Mouse (Mus musculus) G1E (cell line): ENCODE results near the gene Atp1a2. TPM values are rescaled to one million over a fixed set of nuclear protein-coding genes. Genes with fewer than 3 reads are reported as not detected.

Experiments
- ATAC-seq: 2 replicates; pipeline ENCODE4 v1.8.0; 2016; ENCODE audit warnings: mild to moderate bottlenecking; ENCODE audit not compliant: insufficient number of reproducible peaks, poor library complexity, low FRiP score, severe bottlenecking; ENCODE audit errors: extremely low read depth
- DNase-seq: peaks from one replicate; pipeline ENCODE4 v3.0.0; 2012; ENCODE audit warnings: low spot score
- H3K27me3 ChIP-seq: 2 replicates; pipeline ENCODE4 v1.6.1; 2012; ENCODE audit warnings: mild to moderate bottlenecking, low read length, inconsistent platforms; ENCODE audit not compliant: insufficient read depth
- H3K36me3 ChIP-seq: replicated peaks from 2 replicates; pipeline ENCODE3; 2012; ENCODE audit warnings: mild to moderate bottlenecking, inconsistent platforms
- H3K4me1 ChIP-seq: 2 replicates; pipeline ENCODE4 v1.6.1; 2012; ENCODE audit warnings: low read depth, low read length, inconsistent platforms, mixed read lengths; ENCODE audit not compliant: insufficient read depth
- H3K4me3 ChIP-seq: 2 replicates; pipeline ENCODE4 v1.5.1; 2012; ENCODE audit warnings: low read depth, mild to moderate bottlenecking, inconsistent platforms, low read length, moderate library complexity, mixed read lengths
- H3K9me3 ChIP-seq: replicated peaks from 2 replicates; pipeline ENCODE4 v1.6.1; 2012; ENCODE audit warnings: inconsistent platforms
- CTCF ChIP-seq: IDR thresholded peaks from 2 replicates; pipeline ENCODE4 v1.5.1; 2012; ENCODE audit warnings: low read depth, low read length, inconsistent platforms, mixed read lengths
- GATA1 ChIP-seq: IDR thresholded peaks from 2 replicates; pipeline ENCODE4 v1.6.1; 2012; ENCODE audit warnings: borderline replicate concordance, low read length, inconsistent platforms, mixed read lengths
- GATA2 ChIP-seq: IDR thresholded peaks from 2 replicates; pipeline ENCODE4 v1.6.1; 2012; ENCODE audit warnings: low read depth, low read length, inconsistent platforms, borderline replicate concordance
- POLR2AphosphoS5 ChIP-seq: IDR thresholded peaks from 2 replicates; pipeline ENCODE4 v1.6.1; 2012; ENCODE audit warnings: low read depth, low read length, inconsistent platforms; ENCODE audit not compliant: insufficient replicate concordance
- TAL1 ChIP-seq: conservative IDR thresholded peaks from 2 replicates; pipeline ENCODE4 v1.6.1; 2012; ENCODE audit warnings: low read depth, low read length, inconsistent platforms, mixed read lengths
- polyA plus RNA-seq: library from polyadenylated mRNA; stranded (reverse); fragments of >175 nt; gene quantifications from 2 replicates; pipeline ENCODE4 v1.2.3, GENCODE M21; 2012
- total RNA-seq, 2 experiments: library from RNA; stranded (forward) in 1 of 2; stranded (reverse) in 1 of 2; fragments of 200-1000 nt in 1 of 2; fragments of >200 nt in 1 of 2; fragmentation: Nextera tagmentation in 1 of 2; gene quantifications; 2 replicates each; pipeline ENCODE4 v1.2.3; 2014 to 2017

Atp1a2 gene
- total and polyA plus RNA-seq, 3 experiments, result 0.05 TPM; not detected in 2

DNA sequence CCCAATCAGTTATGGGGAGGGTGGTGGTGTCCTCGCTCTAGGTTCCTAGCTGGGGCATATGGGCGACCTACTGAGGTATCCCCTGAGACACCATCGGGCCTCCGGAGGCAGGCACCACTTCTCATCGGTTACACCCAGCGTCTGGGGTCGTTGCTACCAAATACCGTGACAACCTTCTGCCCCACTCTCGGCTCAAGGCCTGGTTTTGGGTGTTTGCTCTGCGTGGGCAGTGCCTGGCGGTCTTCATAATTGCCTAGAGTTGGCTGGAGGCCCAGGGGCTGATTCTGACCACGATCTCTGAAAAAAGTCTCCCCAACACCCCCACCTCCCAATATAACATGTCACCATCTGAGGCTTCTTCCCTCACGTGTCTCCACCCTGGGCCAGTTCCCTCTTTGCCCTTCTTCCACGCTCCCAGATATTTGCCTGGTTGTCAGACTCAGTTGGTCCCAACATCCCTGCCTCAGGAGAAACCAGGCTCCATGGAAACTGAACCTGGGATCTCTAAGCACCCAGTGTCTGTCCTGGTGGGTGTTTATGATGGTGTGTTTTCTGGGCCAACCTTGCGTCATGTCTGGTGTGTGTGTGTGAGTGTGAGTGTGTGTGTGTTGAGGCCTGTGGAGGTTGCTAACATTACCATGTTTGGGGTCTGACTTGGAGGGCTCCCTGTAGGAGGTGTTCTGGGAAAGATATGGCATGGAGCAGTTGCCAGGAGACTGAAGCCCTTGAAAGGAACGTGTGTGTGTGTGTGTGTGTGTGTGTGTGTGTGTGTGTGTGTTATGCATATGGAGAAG lies 15.1 kb upstream of the Atp1a2 start:
- no peaks in the 10 kb centered on the region for H3K27me3 ChIP-seq
- no peak for TF ChIP-seq GATA1
- H3K36me3 ChIP-seq, result peaks cover 42% of the 10 kb centered on the region
- peak overlapping the region; percentile 95 for H3K4me3 ChIP-seq
- ATAC-seq (no peak), DNase-seq (peak; percentile 59)
- H3K9me3 ChIP-seq, result no peaks in the 10 kb centered on the region
- peaks cover 52% of the 10 kb centered on the region for H3K4me1 ChIP-seq

DNA sequence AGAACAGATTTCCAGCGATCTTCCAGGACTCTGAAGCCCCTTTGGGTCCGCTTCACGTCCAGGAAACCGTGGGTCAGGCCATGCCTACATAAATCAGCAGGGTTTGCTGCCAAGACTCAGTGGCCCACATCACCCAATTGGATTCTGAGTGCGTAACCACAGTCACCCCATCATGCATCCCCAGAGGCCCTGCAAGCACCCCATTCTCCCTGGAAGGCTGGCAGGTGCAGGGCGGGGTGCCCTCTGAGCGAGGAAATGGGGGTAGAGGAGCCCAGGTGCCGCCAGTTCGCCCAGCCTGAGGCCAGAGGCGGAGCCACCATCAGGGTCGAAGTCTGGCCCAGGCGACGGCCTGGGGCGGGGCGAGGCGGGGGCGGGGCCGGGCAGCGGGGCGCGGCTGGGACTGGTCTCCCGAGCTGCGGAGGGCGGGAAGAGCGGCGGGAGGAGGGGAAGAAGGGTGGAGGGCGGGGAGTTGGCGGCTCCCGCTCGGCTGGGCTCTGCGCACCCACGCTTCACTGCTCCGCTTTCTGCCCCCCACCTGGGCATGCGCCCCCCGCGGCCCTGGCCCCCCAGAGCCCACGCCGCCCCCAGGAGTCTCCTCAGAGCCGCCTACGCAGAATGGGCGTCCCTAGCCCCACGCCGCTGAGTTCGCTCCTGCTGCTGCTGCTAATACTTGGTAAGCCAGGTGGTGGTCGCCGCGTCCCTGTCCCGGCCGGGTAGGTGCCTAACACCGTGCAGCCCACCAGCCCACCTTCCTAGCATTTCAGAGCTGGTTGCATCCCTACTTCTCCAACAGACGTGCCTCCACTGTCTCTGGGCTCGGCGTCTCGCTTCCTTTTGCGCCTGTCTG lies 14.3 kb upstream of the Atp1a2 start:
- Histone ChIP-seq H3K9me3 (no peaks in the 10 kb centered on the region), H3K4me3 (peak overlapping the region; percentile 95), H3K36me3 (peaks cover 34% of the 10 kb centered on the region), H3K4me1 (peaks cover 52% of the 10 kb centered on the region), H3K27me3 (no peaks in the 10 kb centered on the region)
- DNase-seq, result peak; percentile 97
- no peak for TF ChIP-seq TAL1
- TF ChIP-seq CTCF, result no peak
- TF ChIP-seq GATA1, result no peak
- TF ChIP-seq GATA2, result no peak
- no peak for TF ChIP-seq POLR2AphosphoS5
- ATAC-seq, result peak; percentile 42

DNA sequence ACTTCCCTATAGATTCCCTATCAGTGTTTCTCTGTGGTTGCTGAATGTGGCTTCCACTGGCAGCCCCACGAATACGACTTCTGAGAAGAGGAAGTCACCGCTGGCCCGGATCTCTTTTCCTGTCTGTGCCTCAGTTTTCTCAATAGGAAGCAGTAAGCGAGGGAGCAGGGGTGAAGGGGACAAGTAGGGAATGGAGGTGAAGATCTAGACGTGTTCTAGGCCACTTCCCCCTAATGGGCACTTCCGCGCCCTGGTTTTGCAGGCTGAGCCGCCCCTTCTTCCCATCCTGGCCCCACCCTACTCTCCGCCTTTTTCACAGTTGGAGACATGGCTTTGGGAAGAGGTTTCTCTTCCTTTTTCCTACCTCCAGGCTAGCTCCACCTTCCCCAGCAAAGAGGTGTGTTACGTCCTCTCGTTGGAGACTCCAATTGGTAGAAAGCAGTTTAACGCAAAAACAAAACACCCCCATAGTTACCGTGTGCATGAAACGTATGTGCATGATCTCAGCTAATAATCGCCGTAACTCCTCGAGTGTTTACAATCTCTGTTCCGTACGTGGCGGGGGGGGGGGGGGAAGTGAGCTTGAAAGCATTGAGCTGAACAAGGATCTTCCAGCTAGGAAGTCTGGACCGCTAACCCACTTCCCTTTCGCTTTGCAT lies 13.5 kb upstream of the Atp1a2 start:
- ATAC-seq (peak; percentile 43), DNase-seq (peak; percentile 52)
- Histone ChIP-seq H3K4me1 (peaks cover 52% of the 10 kb centered on the region), H3K9me3 (no peaks in the 10 kb centered on the region), H3K4me3 (peak overlapping the region; percentile 95), H3K27me3 (no peaks in the 10 kb centered on the region; the same call in 1 of the 2 replicates), H3K36me3 (peaks cover 26% of the 10 kb centered on the region)
- TF ChIP-seq GATA2 (no peak), TAL1 (no peak), CTCF (no peak), GATA1 (no peak), POLR2AphosphoS5 (no peak)

DNA sequence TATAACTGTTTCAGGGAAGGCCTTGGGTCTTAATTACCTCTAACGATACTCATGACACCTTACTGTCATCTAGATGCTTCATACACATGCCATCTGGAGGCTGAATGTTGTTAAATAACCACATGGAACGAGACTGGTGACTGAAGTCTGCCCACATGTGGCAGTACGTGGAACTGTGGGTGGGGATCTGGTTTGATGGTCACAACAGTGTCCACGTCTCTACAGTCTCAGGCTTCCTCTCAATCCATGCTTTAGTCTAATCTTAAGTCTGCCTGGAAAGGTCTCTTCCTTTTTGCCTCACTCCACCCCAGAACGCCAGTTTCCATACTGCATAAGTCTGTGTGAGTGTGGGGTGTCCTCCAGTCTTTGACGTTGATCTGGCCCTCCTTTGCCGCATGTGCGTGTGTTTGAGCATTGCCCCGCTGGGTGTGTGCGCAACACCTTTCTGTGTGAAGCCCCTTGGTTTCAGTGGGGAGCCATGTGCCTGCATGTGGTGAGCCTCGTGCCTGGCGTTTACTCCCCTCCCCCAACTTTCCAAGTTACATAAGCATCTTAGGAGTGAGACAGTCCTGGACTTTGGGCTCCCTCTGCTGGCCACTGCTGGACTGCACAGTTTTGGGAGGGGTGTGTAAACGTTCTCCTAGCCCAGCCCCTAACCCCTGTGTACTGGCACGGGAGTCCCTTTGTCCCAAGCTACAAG lies 12.0 kb upstream of the Atp1a2 start:
- DNase-seq, result peak; percentile 80
- ATAC-seq, result peak; percentile 41
- H3K27me3 ChIP-seq, result no peaks in the 10 kb centered on the region; the same call in 1 of the 2 replicates
- H3K36me3 ChIP-seq, result peaks cover 11% of the 10 kb centered on the region
- peak; percentile 79 for TF ChIP-seq CTCF
- TF ChIP-seq GATA1, result no peak
- peaks cover 61% of the 10 kb centered on the region for H3K4me1 ChIP-seq
- peak overlapping the region; percentile 64; the same call in 1 of the 2 replicates for H3K4me3 ChIP-seq
- H3K9me3 ChIP-seq, result no peaks in the 10 kb centered on the region

DNA sequence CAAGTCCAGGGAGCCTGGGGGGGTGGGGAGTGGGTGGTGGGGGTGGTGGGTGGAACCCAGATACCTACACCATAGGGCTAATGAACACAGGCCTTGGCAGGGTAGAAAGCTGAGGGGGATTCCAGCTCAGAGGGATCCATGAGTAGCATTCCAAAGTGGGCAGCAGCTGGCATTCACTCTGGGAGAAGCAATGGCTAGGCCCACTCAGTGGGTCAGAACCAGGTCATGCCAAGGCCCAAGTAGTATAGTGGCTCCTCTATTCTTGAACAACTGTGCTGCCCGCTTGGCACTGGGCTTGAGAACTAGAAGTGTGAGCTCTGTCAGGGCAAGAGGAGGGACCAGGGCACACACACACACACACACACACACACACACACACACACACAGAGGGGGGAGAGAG lies 10.5 kb upstream of the Atp1a2 start:
- Histone ChIP-seq H3K36me3 (no peaks in the 10 kb centered on the region), H3K4me1 (peaks cover 64% of the 10 kb centered on the region), H3K9me3 (no peaks in the 10 kb centered on the region), H3K4me3 (no peak overlapping the region), H3K27me3 (peaks cover 1% of the 10 kb centered on the region; the same call in 1 of the 2 replicates)
- TF ChIP-seq TAL1 (no peak), GATA1 (no peak), CTCF (no peak), GATA2 (no peak), POLR2AphosphoS5 (no peak)
- ATAC-seq (no peak), DNase-seq (no peak)
